ENCODE assay signal across 21 mouse cellular contexts in genomic region chr1:185117711-185118110, GRCm38 (mm10).
"Had no signal": no experiment of that assay in that cellular context is flagged by ENCODE, and none has a peak within 500 bp of the region (broad histone marks: within the 10 kb centered on the region; RNA-seq: fewer than 3 reads in every experiment).

No protein-coding gene starts in this region.

- H3K27ac ChIP-seq: limb, embryonic 10.5 days; limb, embryonic 13.5 days; liver, embryonic 12.5 days; liver, embryonic 15.5 days; lung, embryonic 15.5 days; midbrain, embryonic 10.5 days; stomach, postnatal 0 days had no signal

- ATAC-seq: liver, embryonic 12.5 days; midbrain, embryonic 16.5 days had no signal

- H3K4me1 ChIP-seq: limb, embryonic 10.5 days; limb, embryonic 13.5 days; liver, embryonic 12.5 days; liver, embryonic 15.5 days; lung, embryonic 15.5 days; megakaryocyte, embryonic 14.5 days; midbrain, embryonic 10.5 days had no signal

- H3K4me3 ChIP-seq: limb, embryonic 10.5 days; limb, embryonic 13.5 days; liver, embryonic 12.5 days; liver, embryonic 15.5 days; lung, embryonic 15.5 days; megakaryocyte, embryonic 14.5 days; midbrain, embryonic 10.5 days had no signal

- H3K27me3 ChIP-seq: limb, embryonic 13.5 days; liver, embryonic 12.5 days; liver, embryonic 15.5 days; lung, embryonic 15.5 days had no signal

- DNase-seq: kidney, adult 9 months; kidney, postnatal 14 days; kidney, postnatal 4 days; layer of hippocampus, adult 9-11 months; liver; lung, adult 18-20 months; lung, postnatal 10 days; lung, postnatal 36 days; right cerebral cortex, postnatal 4 days; thymus, adult 2 months; thymus, postnatal 14 days; thymus, postnatal 4 days had no signal

- H3K9me3 ChIP-seq: limb, embryonic 10.5 days; limb, embryonic 13.5 days; liver, embryonic 12.5 days; liver, embryonic 15.5 days; lung, embryonic 15.5 days; midbrain, embryonic 10.5 days had no signal

- H3K9ac ChIP-seq: limb, embryonic 13.5 days; liver, embryonic 12.5 days; liver, embryonic 15.5 days; lung, embryonic 15.5 days had no signal

- H3K4me2 ChIP-seq: limb, embryonic 13.5 days; liver, embryonic 12.5 days; liver, embryonic 15.5 days; lung, embryonic 15.5 days had no signal

- H3K36me3 ChIP-seq: limb, embryonic 10.5 days; limb, embryonic 13.5 days; liver, embryonic 12.5 days; liver, embryonic 15.5 days; lung, embryonic 15.5 days; midbrain, embryonic 10.5 days had no signal
